Mouse (Mus musculus) limb, embryonic 12.5 days (tissue): Measurements from ENCODE around the gene Nub1. TPM values are rescaled to one million over a fixed set of nuclear protein-coding genes. Genes with fewer than 3 reads are reported as not detected.

Experiments used
- ATAC-seq: fragments of 200-750 bp; cut with Nextera tagmentation; 2 replicates; pipeline ENCODE4 v1.8.0; 2017; ENCODE audit warnings: low read depth, moderate TSS enrichment; ENCODE audit not compliant: insufficient number of reproducible peaks, insufficient read depth, low FRiP score, low TSS enrichment
- H3K27ac ChIP-seq: fragments of 300-500 bp; sonication (generic); 2 replicates; pipeline ENCODE4 v1.5.1; 2016; ENCODE audit warnings: mild to moderate bottlenecking, moderate library complexity
- H3K27me3 ChIP-seq: fragments of 300-500 bp; sonication (generic); 2 replicates; pipeline ENCODE4 v1.6.1; 2016; ENCODE audit warnings: mild to moderate bottlenecking, moderate library complexity
- H3K36me3 ChIP-seq: fragments of 300-500 bp; sonication (generic); 2 replicates; pipeline ENCODE4 v1.6.1; 2016; ENCODE audit warnings: mild to moderate bottlenecking, moderate library complexity
- H3K4me1 ChIP-seq: fragments of 300-500 bp; sonication (generic); replicated peaks from 2 replicates; pipeline ENCODE4 v1.6.1; 2016
- H3K4me2 ChIP-seq: fragments of 300-500 bp; sonication (generic); 2 replicates; pipeline ENCODE4 v1.6.1; 2016; ENCODE audit warnings: mild to moderate bottlenecking, moderate library complexity
- H3K4me3 ChIP-seq: fragments of 300-500 bp; sonication (generic); replicated peaks from 2 replicates; pipeline ENCODE4 v1.5.1; 2016; ENCODE audit warnings: mild to moderate bottlenecking
- H3K9ac ChIP-seq: fragments of 300-500 bp; sonication (generic); replicated peaks from 2 replicates; pipeline ENCODE4 v1.6.1; 2016; ENCODE audit warnings: mild to moderate bottlenecking, moderate library complexity
- H3K9me3 ChIP-seq: fragments of 300-500 bp; sonication (generic); 2 replicates; pipeline ENCODE4 v1.6.1; 2016; ENCODE audit warnings: mild to moderate bottlenecking, moderate library complexity
- WGBS: fragments of 180-500 bp; shearing (Covaris S2); methylation state at CpG from one replicate; pipeline ENCODE4 v1.1.7; 2016; 5-methylcytosine and 5-hydroxymethylcytosine counted together
- polyA plus RNA-seq: library from polyadenylated mRNA; unstranded; fragments of >200 nt; fragmentation: Nextera tagmentation; extraction: Ambion mirVana; gene quantifications from 2 replicates; pipeline ENCODE4 v1.2.1, GENCODE M21; 2016

The Nub1 gene
- 28.3 and 29.4 TPM in 2 replicates for polyA plus RNA-seq

- H3K27me3 ChIP-seq: no peaks in the 10 kb centered on the region
- peak within 1 kb of the TSS; percentile 67 for H3K4me2 ChIP-seq
- H3K4me1 ChIP-seq: peaks cover 8% of the 10 kb centered on the region
- peak; percentile 98 for ATAC-seq
- no peaks in the 10 kb centered on the region for H3K9me3 ChIP-seq
- H3K36me3 ChIP-seq: peaks cover 19% of the 10 kb centered on the region
- peak within 1 kb of the TSS; percentile 73 for H3K9ac ChIP-seq
- H3K27ac ChIP-seq: peak within 1 kb of the TSS; percentile 97
- WGBS: under 1% methylated on average over 53 of the region's 53 CpGs
- peak within 1 kb of the TSS; percentile 81 for H3K4me3 ChIP-seq
These were observed at the start of gene Nub1 for GRCm38 (mm10) chr5:24685366-24686093. TSS of gene Nub1 (plus strand) at chr5:24685532.

GRCm38 (mm10) chr5:24636987-24637386, 48.3 kb upstream of the Nub1 start:
- Histone ChIP-seq H3K4me3 (no peak overlapping the region), H3K36me3 (no peaks in the 10 kb centered on the region), H3K4me1 (no peaks in the 10 kb centered on the region), H3K27ac (no peak overlapping the region), H3K27me3 (no peaks in the 10 kb centered on the region), H3K9ac (no peak overlapping the region), H3K4me2 (no peak overlapping the region), H3K9me3 (no peaks in the 10 kb centered on the region)
- ATAC-seq: no peak
- WGBS: 73% methylated on average over 4 of the region's 4 CpGs

GRCm38 (mm10) chr5:24638131-24638530, 47.2 kb upstream of the Nub1 start:
- Histone ChIP-seq H3K4me2 (no peak overlapping the region), H3K27ac (no peak overlapping the region), H3K36me3 (no peaks in the 10 kb centered on the region), H3K27me3 (no peaks in the 10 kb centered on the region), H3K9me3 (no peaks in the 10 kb centered on the region), H3K9ac (no peak overlapping the region), H3K4me1 (no peaks in the 10 kb centered on the region), H3K4me3 (no peak overlapping the region)
- WGBS: 62% methylated on average over 6 of the region's 6 CpGs
- ATAC-seq: no peak

- no peaks in the 10 kb centered on the region for H3K36me3 ChIP-seq
- 0 out of 2 replicates have a peak overlapping the region, but pooled peaks have one; percentile 27 for H3K9ac ChIP-seq
- 74% methylated on average over 6 of the region's 6 CpGs for WGBS
- H3K9me3 ChIP-seq: no peaks in the 10 kb centered on the region
- H3K27ac ChIP-seq: no peak overlapping the region
- no peaks in the 10 kb centered on the region for H3K27me3 ChIP-seq
- no peak for ATAC-seq
- H3K4me3 ChIP-seq: no peak overlapping the region
- H3K4me1 ChIP-seq: no peaks in the 10 kb centered on the region
- no peak overlapping the region for H3K4me2 ChIP-seq
These were observed 46.3 kb upstream of the Nub1 start for GRCm38 (mm10) chr5:24639081-24639480.

GRCm38 (mm10) chr5:24645454-24645853, 39.9 kb upstream of the Nub1 start:
- no peak overlapping the region for H3K4me2 ChIP-seq
- no peak overlapping the region for H3K27ac ChIP-seq
- no peaks in the 10 kb centered on the region for H3K27me3 ChIP-seq
- no peaks in the 10 kb centered on the region for H3K4me1 ChIP-seq
- no peak for ATAC-seq
- H3K9me3 ChIP-seq: no peaks in the 10 kb centered on the region
- WGBS: 92% methylated on average over 1 of the region's 1 CpGs
- no peak overlapping the region for H3K9ac ChIP-seq
- no peaks in the 10 kb centered on the region for H3K36me3 ChIP-seq
- no peak overlapping the region for H3K4me3 ChIP-seq

- H3K9me3 ChIP-seq: no peaks in the 10 kb centered on the region
- H3K27ac ChIP-seq: no peak overlapping the region
- no peak overlapping the region for H3K9ac ChIP-seq
- WGBS: 78% methylated on average over 4 of the region's 4 CpGs
- ATAC-seq: no peak
- no peak overlapping the region for H3K4me2 ChIP-seq
- no peaks in the 10 kb centered on the region for H3K36me3 ChIP-seq
- H3K4me3 ChIP-seq: no peak overlapping the region
- H3K4me1 ChIP-seq: no peaks in the 10 kb centered on the region
- H3K27me3 ChIP-seq: peaks cover 4% of the 10 kb centered on the region; the same call in 1 of the 2 replicates
These were observed 36.1 kb upstream of the Nub1 start for GRCm38 (mm10) chr5:24649231-24649630.

GRCm38 (mm10) chr5:24649701-24650100, 35.6 kb upstream of the Nub1 start:
- H3K4me3 ChIP-seq: no peak overlapping the region
- peaks cover 4% of the 10 kb centered on the region; the same call in 1 of the 2 replicates for H3K27me3 ChIP-seq
- no peak overlapping the region for H3K27ac ChIP-seq
- H3K9me3 ChIP-seq: no peaks in the 10 kb centered on the region
- no peak overlapping the region for H3K4me2 ChIP-seq
- no peak overlapping the region for H3K9ac ChIP-seq
- H3K4me1 ChIP-seq: no peaks in the 10 kb centered on the region
- WGBS: 67% methylated on average over 7 of the region's 7 CpGs
- no peaks in the 10 kb centered on the region for H3K36me3 ChIP-seq
- no peak for ATAC-seq

- 81% methylated on average over 6 of the region's 6 CpGs for WGBS
- H3K9ac ChIP-seq: no peak overlapping the region
- no peak overlapping the region for H3K27ac ChIP-seq
- no peaks in the 10 kb centered on the region for H3K36me3 ChIP-seq
- no peak for ATAC-seq
- no peak overlapping the region for H3K4me2 ChIP-seq
- no peak overlapping the region for H3K4me3 ChIP-seq
- H3K27me3 ChIP-seq: peaks cover 4% of the 10 kb centered on the region; the same call in 1 of the 2 replicates
- H3K4me1 ChIP-seq: no peaks in the 10 kb centered on the region
- H3K9me3 ChIP-seq: no peaks in the 10 kb centered on the region
These were observed 34.0 kb upstream of the Nub1 start for GRCm38 (mm10) chr5:24651356-24651755.

GRCm38 (mm10) chr5:24651768-24652752, 33.3 kb upstream of the Nub1 start:
- 34% methylated on average over 25 of the region's 25 CpGs for WGBS
- Histone ChIP-seq H3K4me1 (no peaks in the 10 kb centered on the region), H3K9ac (no peak overlapping the region)

GRCm38 (mm10) chr5:24652780-24653179, 32.6 kb upstream of the Nub1 start:
- no peak overlapping the region for H3K4me2 ChIP-seq
- WGBS: 85% methylated on average over 5 of the region's 5 CpGs
- no peak overlapping the region for H3K27ac ChIP-seq
- no peak overlapping the region for H3K4me3 ChIP-seq
- H3K27me3 ChIP-seq: peaks cover 4% of the 10 kb centered on the region; the same call in 1 of the 2 replicates
- H3K4me1 ChIP-seq: no peaks in the 10 kb centered on the region
- no peaks in the 10 kb centered on the region for H3K9me3 ChIP-seq
- no peak overlapping the region for H3K9ac ChIP-seq
- no peaks in the 10 kb centered on the region for H3K36me3 ChIP-seq
- no peak for ATAC-seq

More at GRCm38 (mm10) chr5:24651768-24652752, 33.3 kb upstream of the Nub1 start:
- H3K36me3 ChIP-seq: no peaks in the 10 kb centered on the region
- no peak overlapping the region for H3K27ac ChIP-seq
- no peak overlapping the region for H3K4me3 ChIP-seq
- H3K4me2 ChIP-seq: no peak overlapping the region
- no peaks in the 10 kb centered on the region for H3K9me3 ChIP-seq
- peak; percentile 59; the same call in 1 of the 2 replicates for ATAC-seq
- H3K27me3 ChIP-seq: peaks cover 4% of the 10 kb centered on the region; the same call in 1 of the 2 replicates

GRCm38 (mm10) chr5:24654491-24654890, 30.8 kb upstream of the Nub1 start:
- H3K4me1 ChIP-seq: no peaks in the 10 kb centered on the region
- H3K36me3 ChIP-seq: no peaks in the 10 kb centered on the region
- WGBS: 84% methylated on average over 6 of the region's 6 CpGs

More at GRCm38 (mm10) chr5:24654491-24654890, 30.8 kb upstream of the Nub1 start:
- Histone ChIP-seq H3K4me3 (no peak overlapping the region), H3K4me2 (no peak overlapping the region), H3K27me3 (peaks cover 4% of the 10 kb centered on the region; the same call in 1 of the 2 replicates), H3K27ac (no peak overlapping the region), H3K9ac (no peak overlapping the region), H3K9me3 (no peaks in the 10 kb centered on the region)
- no peak for ATAC-seq
